Mouse (Mus musculus) MEL-GATA-1-ER (cell line): ENCODE measurements around the gene Itm2b.

Experiments
- DNase-seq: peaks from one replicate; pipeline ENCODE4 v3.0.0-alpha.2; 2012; ENCODE audit warnings: low read depth; ENCODE audit errors: extremely low read depth

The Itm2b gene

GRCm38 (mm10) chr14:73369634-73370033, 15.5 kb downstream of the Itm2b start:
- DNase-seq, result no peak

- no peak for DNase-seq
Measured at GRCm38 (mm10) chr14:73368966-73369365, 16.1 kb downstream of the Itm2b start.

GRCm38 (mm10) chr14:73368221-73368620, 16.9 kb downstream of the Itm2b start:
- no peak for DNase-seq

- no peak for DNase-seq
Measured at GRCm38 (mm10) chr14:73366278-73366677, 18.8 kb downstream of the Itm2b start.

- no peak for DNase-seq
Measured at GRCm38 (mm10) chr14:73363782-73364181, 21.3 kb downstream of the Itm2b start.

- DNase-seq, result no peak
Measured at GRCm38 (mm10) chr14:73354700-73355099, 30.4 kb downstream of the Itm2b start.

GRCm38 (mm10) chr14:73351118-73351517, 34.0 kb downstream of the Itm2b start:
- DNase-seq, result no peak

- DNase-seq, result no peak
Measured at GRCm38 (mm10) chr14:73350029-73350428, 35.1 kb downstream of the Itm2b start.

GRCm38 (mm10) chr14:73349061-73349670, 35.9 kb downstream of the Itm2b start:
- DNase-seq, result no peak

GRCm38 (mm10) chr14:73347302-73347701, 37.8 kb downstream of the Itm2b start:
- DNase-seq, result no peak

- DNase-seq, result no peak
Measured at GRCm38 (mm10) chr14:73345614-73346013, 39.5 kb downstream of the Itm2b start.

- DNase-seq, result no peak
Measured at GRCm38 (mm10) chr14:73340051-73340755, 44.9 kb downstream of the Itm2b start.

- peak; percentile 33 for DNase-seq
Measured at GRCm38 (mm10) chr14:73339615-73340014, 45.5 kb downstream of the Itm2b start.

- DNase-seq, result no peak
Measured at GRCm38 (mm10) chr14:73336316-73337080, 48.6 kb downstream of the Itm2b start.

GRCm38 (mm10) chr14:73334926-73335805, 49.9 kb downstream of the Itm2b start:
- no peak for DNase-seq

GRCm38 (mm10) chr14:73333880-73334279, 51.2 kb downstream of the Itm2b start:
- no peak for DNase-seq

- no peak for DNase-seq
Measured at GRCm38 (mm10) chr14:73331386-73331785, 53.7 kb downstream of the Itm2b start.

- DNase-seq, result no peak
Measured at GRCm38 (mm10) chr14:73329871-73330270, 55.2 kb downstream of the Itm2b start.

GRCm38 (mm10) chr14:73326511-73326910, 58.6 kb downstream of the Itm2b start:
- no peak for DNase-seq

GRCm38 (mm10) chr14:73325456-73326381, 59.4 kb downstream of the Itm2b start, which contains the start of gene Rb1:
Gene Rb1 (minus strand): TSS chr14:73325822.
- peak; percentile 53 for DNase-seq
